Mouse (Mus musculus) frontal cortex, postnatal 36 days (tissue): ENCODE data around the gene Fbf1.

ENCODE experiments used
- DNase-seq, 2 experiments: peaks; one replicate each; pipeline ENCODE4 v3.0.0; 2022; ENCODE audit warnings: low spot score in 2 of 2

Fbf1 gene

GRCm38 (mm10) chr11:116178411-116179121 is 10.6 kb upstream of the Fbf1 start:
- DNase-seq = no peak

- no peak for DNase-seq
Measured at GRCm38 (mm10) chr11:116176010-116176409, 8.0 kb upstream of the Fbf1 start.

GRCm38 (mm10) chr11:116174775-116175448 is 6.9 kb upstream of the Fbf1 start:
- no peak for DNase-seq

DNA sequence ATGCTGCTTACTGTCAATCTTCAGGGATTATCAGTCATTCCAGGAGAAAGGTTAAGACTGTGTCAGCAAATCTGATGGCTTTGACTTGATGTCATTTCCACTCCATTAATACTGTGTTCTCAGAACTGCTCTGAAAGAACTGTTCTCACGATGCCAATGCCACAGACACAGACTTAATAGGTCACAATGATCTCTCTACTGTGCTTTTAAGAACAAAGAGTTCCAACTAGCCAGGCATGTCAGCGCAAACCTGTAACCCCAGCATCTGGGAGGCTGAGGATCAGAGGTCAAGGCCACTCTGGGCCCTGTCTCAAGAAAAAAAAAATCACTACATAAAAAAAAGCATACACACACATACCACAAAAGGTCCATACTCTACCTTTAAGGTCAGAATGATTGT is 4.0 kb upstream of the Fbf1 start:
- no peak for DNase-seq

- no peak for DNase-seq
Measured at GRCm38 (mm10) chr11:116170003-116170800, 2.2 kb upstream of the Fbf1 start.

DNA sequence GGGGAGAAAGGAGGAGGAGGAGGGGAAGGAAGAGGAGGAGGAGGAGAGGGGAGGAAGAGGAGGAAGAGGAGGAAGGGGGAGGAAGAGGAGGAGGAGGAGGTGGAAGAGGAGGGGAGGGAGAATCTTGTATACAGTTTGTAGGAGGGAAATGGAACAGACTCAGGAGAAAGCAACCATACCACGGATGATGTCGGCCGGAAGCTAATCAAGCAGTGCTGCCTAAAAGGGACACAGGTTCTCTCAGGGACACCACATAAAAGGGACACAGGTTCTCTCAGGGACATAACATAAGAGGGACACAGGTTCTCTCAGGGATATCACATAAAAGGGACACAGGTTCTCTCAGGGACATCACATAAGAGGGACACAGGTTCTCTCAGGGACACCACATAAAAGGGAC is 1.2 kb upstream of the Fbf1 start:
- DNase-seq = no peak

GRCm38 (mm10) chr11:116167232-116167631 is 734 bp downstream of the Fbf1 start:
- DNase-seq = no peak

GRCm38 (mm10) chr11:116163002-116163401 is 5.0 kb downstream of the Fbf1 start:
- DNase-seq = no peak

- peak in 1 of 2 experiments; percentile 51 for DNase-seq
Measured at GRCm38 (mm10) chr11:116162146-116162545, 5.8 kb downstream of the Fbf1 start.

DNA sequence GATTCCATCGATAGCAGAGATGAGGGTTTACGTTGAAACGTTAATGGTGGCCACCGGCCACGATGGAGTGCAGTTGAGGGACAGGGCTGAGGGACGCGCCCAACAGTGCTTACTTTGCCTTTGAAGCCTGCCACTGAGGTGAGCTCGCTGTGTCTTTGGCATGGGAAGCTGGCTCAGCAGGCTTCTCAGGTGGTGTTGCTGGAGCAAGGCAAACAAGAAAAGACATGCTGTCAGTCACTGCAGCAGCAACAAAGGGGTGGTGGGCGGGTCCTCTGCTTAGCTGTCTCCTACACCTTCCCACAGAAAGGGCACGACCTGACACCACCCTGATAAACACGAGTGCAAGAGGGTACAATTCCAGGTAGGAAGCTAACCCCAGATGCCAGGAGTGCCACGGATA is 6.7 kb downstream of the Fbf1 start:
- DNase-seq = no peak

DNA sequence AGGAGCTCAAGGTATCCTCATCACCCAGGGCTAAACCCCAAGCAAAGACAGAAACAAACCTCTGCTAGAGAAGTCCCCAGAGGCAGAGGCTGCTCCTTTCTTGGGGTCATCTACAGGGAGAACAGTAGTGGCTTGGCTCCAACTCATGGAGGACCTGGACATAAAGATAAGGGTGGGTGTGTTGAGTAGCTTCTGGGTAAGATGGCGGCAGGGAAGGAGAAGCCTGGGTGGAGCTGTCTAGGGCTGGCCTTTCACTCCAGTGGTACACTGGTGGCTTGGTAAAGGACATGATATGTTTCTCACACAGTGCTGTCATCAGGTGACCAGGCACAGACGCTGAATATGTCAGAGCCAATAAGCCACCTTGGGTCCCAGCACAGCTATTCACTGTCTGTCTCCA is 17.0 kb downstream of the Fbf1 start:
- no peak for DNase-seq

GRCm38 (mm10) chr11:116149341-116149740 is 18.6 kb downstream of the Fbf1 start:
- DNase-seq = no peak

- peak; percentile 65 to 73 for DNase-seq
Measured at GRCm38 (mm10) chr11:116148761-116149221, 19.2 kb downstream of the Fbf1 start.

- DNase-seq = peak; percentile 79 to 81
Measured at GRCm38 (mm10) chr11:116146294-116146985, 21.5 kb downstream of the Fbf1 start.

GRCm38 (mm10) chr11:116145481-116146293 is 22.3 kb downstream of the Fbf1 start:
- no peak for DNase-seq

DNA sequence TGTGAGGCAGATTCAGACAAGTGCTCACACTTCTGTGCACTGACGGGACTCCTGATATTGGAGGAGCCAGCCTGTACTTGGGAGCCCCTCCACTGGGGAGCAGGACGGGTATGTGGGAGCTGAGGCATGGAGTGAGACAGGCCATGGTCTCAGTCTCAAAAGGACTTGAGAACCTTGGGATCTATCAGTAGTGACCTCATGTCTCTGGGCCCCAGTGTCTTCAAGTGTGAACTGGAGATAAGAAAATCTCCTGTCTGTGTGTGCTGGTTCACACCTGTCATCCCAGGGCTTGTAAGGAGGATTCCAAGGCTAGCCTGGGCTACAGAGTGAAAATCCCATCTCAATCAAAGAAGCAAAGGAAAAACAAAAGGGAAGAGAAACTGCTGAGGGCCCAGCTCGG is 24.5 kb downstream of the Fbf1 start:
- DNase-seq = no peak

DNA sequence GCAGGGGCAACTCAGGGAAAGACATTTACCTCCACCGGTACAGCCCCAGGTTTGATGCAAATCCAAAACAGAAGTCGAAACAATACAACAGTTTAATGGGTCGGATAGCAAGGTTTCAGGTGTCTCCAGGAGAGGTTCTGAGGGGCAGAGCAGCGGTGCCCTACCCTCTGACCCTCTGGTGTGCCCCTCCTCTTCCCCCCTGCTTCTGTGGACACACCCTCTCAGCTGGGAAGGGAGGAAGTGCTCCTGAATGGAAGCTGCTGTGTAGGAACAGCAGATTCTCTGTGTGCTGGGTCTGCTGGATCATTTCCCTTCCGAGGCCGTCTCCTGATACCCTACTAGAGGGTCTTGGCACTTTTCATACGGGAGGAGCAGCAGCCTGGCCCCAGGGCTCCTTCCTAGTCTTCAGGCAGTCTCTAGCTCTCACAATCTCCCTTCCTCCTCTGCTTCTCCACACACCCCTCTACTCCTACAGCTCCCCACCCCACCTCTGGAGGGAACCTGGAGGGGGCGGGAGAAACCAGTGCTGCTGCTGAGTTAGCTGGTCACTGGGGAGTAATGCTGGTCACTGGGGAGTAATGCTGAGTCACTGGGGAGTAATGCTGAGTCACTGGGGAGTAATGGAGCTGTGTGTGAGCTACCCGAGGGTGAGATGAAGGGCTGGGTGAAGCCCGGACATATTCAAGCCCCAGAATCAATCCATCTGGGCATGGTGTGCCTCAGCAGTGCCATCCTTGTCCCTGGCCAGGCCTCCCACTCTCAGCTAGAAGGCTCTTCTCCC is 25.6 kb downstream of the Fbf1 start:
- no peak for DNase-seq

- DNase-seq = peak; percentile 75 to 77
Measured at GRCm38 (mm10) chr11:116138468-116139138, 29.4 kb downstream of the Fbf1 start, which contains the start of gene Mrpl38. Gene Mrpl38 (minus strand): TSS chr11:116138868.

GRCm38 (mm10) chr11:116138096-116138467 is 29.9 kb downstream of the Fbf1 start:
- no peak for DNase-seq

- no peak for DNase-seq
Measured at GRCm38 (mm10) chr11:116134171-116134570, 33.8 kb downstream of the Fbf1 start.
